Mouse (Mus musculus): ENCODE data around the gene Dazap2.

DNA sequence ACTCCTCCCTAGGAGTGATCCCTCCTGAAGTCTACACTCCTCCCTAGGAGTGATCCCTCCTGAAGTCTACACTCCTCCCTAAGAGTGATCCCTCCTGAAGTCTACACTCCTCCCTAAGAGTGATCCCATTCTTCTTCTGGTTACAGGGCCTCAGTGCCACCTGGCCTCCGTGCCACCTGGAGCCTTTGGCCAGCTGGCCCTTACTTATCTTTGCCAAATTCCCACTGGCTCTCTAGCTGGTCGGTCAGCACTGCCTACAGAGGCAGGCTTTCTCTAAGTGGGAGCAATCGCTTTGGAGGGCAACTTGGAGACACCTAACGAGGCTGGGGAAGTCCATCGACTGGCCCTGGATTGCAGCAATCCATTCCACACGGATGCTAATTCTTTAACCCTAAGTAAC is 31.0 kb downstream of the Dazap2 start:
- no peak for TF ChIP-seq CTCF (IDR thresholded peaks at IDR 0.05; ENCODE audit: borderline replicate concordance, insufficient read depth, low read depth, low read length)
- TF ChIP-seq POLR2A (IDR thresholded peaks at IDR 0.05; ENCODE audit: borderline replicate concordance, insufficient read depth, low read length): no peak
